Mouse (Mus musculus): ENCODE measurements at regions not wholly inside any gene's neighbourhood (a gene's known extent, or its start where the extent isn't known, plus 50 kb on each side); places are given as distances from the start of the nearest gene placed in this dataset.

GRCm38 (mm10) chr13:39566491-39566890 lies 605.8 kb upstream of the Slc35b3 start:
- no peak overlapping the region for H3K4me3 ChIP-seq (ENCODE audit: control insufficient read depth in 1 of 2, insufficient read depth in 1 of 2, low read depth in 1 of 2, low read length in 2 of 2)
- no peak for ATAC-seq (ENCODE audit: insufficient number of reproducible peaks, insufficient read depth, low FRiP score, low read depth)
- no peak overlapping the region for H3K27ac ChIP-seq (replicated peaks in 1 of 2; ENCODE audit: control insufficient read depth in 1 of 2, insufficient read depth in 1 of 2, low read depth in 2 of 2, low read length in 2 of 2)
- no peaks in the 10 kb centered on the region for H3K9me3 ChIP-seq (ENCODE audit: control insufficient read depth, low read length)
- WGBS: 73% methylated on average over 2 of the region's 2 CpGs
- no peak overlapping the region for H3K9ac ChIP-seq (ENCODE audit: low read length)
- no peaks in the 10 kb centered on the region for H3K27me3 ChIP-seq (ENCODE audit: control insufficient read depth, insufficient read depth, low read length)
- no peak overlapping the region for H3K4me2 ChIP-seq (ENCODE audit: low read length)
- H3K4me1 ChIP-seq (ENCODE audit: control insufficient read depth in 2 of 2, insufficient read depth in 2 of 2, low read length in 2 of 2): no peaks in the 10 kb centered on the region
- no peaks in the 10 kb centered on the region for H3K36me3 ChIP-seq (ENCODE audit: control insufficient read depth, insufficient read depth, low read length)

DNA sequence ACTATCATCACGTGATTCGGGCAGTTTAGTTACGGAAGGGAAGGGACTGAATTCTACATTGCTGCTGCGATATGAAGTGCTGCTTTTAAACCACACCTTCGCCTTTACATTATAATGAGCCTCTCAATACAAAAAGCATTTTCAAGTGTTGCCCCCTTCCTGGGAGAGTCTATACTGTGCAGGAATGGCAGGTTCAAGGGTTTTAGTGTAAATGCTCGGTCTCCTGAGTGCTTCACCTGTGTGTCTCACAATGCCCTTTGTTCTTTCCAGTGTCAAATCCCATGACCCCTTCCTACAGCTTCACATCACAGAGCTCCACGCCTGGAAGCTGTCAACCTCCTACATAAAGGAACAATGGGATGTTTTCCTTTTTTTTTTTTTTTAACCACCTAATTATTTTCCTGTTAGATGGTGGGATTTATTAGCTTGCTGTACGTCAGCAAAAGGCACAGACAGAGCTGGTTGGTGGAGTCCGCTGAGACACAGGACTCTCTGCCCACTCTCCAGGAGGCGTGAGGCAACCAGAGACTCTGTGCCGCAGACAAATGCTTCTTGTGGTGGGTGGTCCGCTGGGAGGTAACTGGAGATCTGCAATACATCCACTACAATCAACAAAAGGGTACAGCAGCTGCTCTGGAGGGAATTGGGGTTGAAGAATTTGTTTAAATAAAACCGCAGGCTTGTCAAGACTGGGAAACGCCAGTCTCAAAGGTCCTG lies 577.2 kb upstream of the Slc35b3 start:
- Histone ChIP-seq H3K9me3 (ENCODE audit: control insufficient read depth, low read length) (no peaks in the 10 kb centered on the region), H3K9ac (ENCODE audit: low read length) (no peak overlapping the region), H3K4me2 (ENCODE audit: low read length) (no peak overlapping the region), H3K27me3 (ENCODE audit: control insufficient read depth, insufficient read depth, low read length) (no peaks in the 10 kb centered on the region), H3K4me1 (ENCODE audit: control insufficient read depth in 2 of 2, insufficient read depth in 2 of 2, low read length in 2 of 2) (no peaks in the 10 kb centered on the region), H3K4me3 (ENCODE audit: control insufficient read depth in 1 of 2, insufficient read depth in 1 of 2, low read depth in 1 of 2, low read length in 2 of 2) (no peak overlapping the region), H3K36me3 (ENCODE audit: control insufficient read depth, insufficient read depth, low read length) (no peaks in the 10 kb centered on the region), H3K27ac (replicated peaks in 1 of 2; ENCODE audit: control insufficient read depth in 1 of 2, insufficient read depth in 1 of 2, low read depth in 2 of 2, low read length in 2 of 2) (no peak overlapping the region)
- ATAC-seq (ENCODE audit: insufficient number of reproducible peaks, insufficient read depth, low FRiP score, low read depth): no peak
- 58% methylated on average over 14 of the region's 14 CpGs for WGBS

DNA sequence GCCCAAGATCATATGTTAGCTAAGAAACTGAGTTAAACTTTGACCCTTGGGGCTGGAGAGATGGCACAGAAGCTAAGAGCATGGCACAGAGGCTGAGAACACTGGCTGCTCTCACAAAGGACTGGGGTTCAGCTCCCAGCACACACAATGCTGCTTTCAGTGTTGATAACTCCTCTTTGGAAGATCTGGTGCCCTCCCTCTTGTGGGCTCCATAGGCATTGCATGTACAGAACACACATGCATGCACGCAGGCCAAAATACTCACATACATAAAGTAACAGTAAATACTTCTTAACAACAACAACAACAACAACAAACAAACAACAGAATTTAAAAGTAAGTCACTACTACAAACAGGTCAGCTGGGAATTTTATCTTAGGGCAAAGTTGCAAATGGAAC lies 565.8 kb upstream of the Slc35b3 start:
- H3K4me3 ChIP-seq (ENCODE audit: control insufficient read depth in 1 of 2, insufficient read depth in 1 of 2, low read depth in 1 of 2, low read length in 2 of 2): no peak overlapping the region
- no peaks in the 10 kb centered on the region for H3K9me3 ChIP-seq (ENCODE audit: control insufficient read depth, low read length)
- H3K36me3 ChIP-seq (ENCODE audit: control insufficient read depth, insufficient read depth, low read length): no peaks in the 10 kb centered on the region
- H3K27ac ChIP-seq (replicated peaks in 1 of 2; ENCODE audit: control insufficient read depth in 1 of 2, insufficient read depth in 1 of 2, low read depth in 2 of 2, low read length in 2 of 2): no peak overlapping the region
- WGBS: 82% methylated on average over 1 of the region's 1 CpGs
- H3K27me3 ChIP-seq (ENCODE audit: control insufficient read depth, insufficient read depth, low read length): no peaks in the 10 kb centered on the region
- H3K9ac ChIP-seq (ENCODE audit: low read length): no peak overlapping the region
- no peaks in the 10 kb centered on the region for H3K4me1 ChIP-seq (ENCODE audit: control insufficient read depth in 2 of 2, insufficient read depth in 2 of 2, low read length in 2 of 2)
- H3K4me2 ChIP-seq (ENCODE audit: low read length): no peak overlapping the region
- no peak for ATAC-seq (ENCODE audit: insufficient number of reproducible peaks, insufficient read depth, low FRiP score, low read depth)

GRCm38 (mm10) chr13:39523856-39524301 lies 563.2 kb upstream of the Slc35b3 start:
- Histone ChIP-seq H3K9me3 (ENCODE audit: control insufficient read depth, low read length) (no peaks in the 10 kb centered on the region), H3K27me3 (ENCODE audit: control insufficient read depth, insufficient read depth, low read length) (no peaks in the 10 kb centered on the region), H3K27ac (replicated peaks in 1 of 2; ENCODE audit: control insufficient read depth in 1 of 2, insufficient read depth in 1 of 2, low read depth in 2 of 2, low read length in 2 of 2) (no peak overlapping the region), H3K4me2 (ENCODE audit: low read length) (no peak overlapping the region), H3K36me3 (ENCODE audit: control insufficient read depth, insufficient read depth, low read length) (no peaks in the 10 kb centered on the region), H3K4me3 (ENCODE audit: control insufficient read depth in 1 of 2, insufficient read depth in 1 of 2, low read depth in 1 of 2, low read length in 2 of 2) (no peak overlapping the region), H3K9ac (ENCODE audit: low read length) (no peak overlapping the region), H3K4me1 (ENCODE audit: control insufficient read depth in 2 of 2, insufficient read depth in 2 of 2, low read length in 2 of 2) (no peaks in the 10 kb centered on the region)
- WGBS: 81% methylated on average over 9 of the region's 9 CpGs
- no peak for ATAC-seq (ENCODE audit: insufficient number of reproducible peaks, insufficient read depth, low FRiP score, low read depth)

GRCm38 (mm10) chr13:39523246-39523850 lies 562.7 kb upstream of the Slc35b3 start:
- H3K9me3 ChIP-seq (ENCODE audit: control insufficient read depth, low read length): no peaks in the 10 kb centered on the region
- ATAC-seq (ENCODE audit: insufficient number of reproducible peaks, insufficient read depth, low FRiP score, low read depth): no peak
- H3K36me3 ChIP-seq (ENCODE audit: control insufficient read depth, insufficient read depth, low read length): no peaks in the 10 kb centered on the region
- no peak overlapping the region for H3K4me3 ChIP-seq (ENCODE audit: control insufficient read depth in 1 of 2, insufficient read depth in 1 of 2, low read depth in 1 of 2, low read length in 2 of 2)
- no peaks in the 10 kb centered on the region for H3K4me1 ChIP-seq (ENCODE audit: control insufficient read depth in 2 of 2, insufficient read depth in 2 of 2, low read length in 2 of 2)
- no peak overlapping the region for H3K4me2 ChIP-seq (ENCODE audit: low read length)
- WGBS: 74% methylated on average over 5 of the region's 5 CpGs
- H3K9ac ChIP-seq (ENCODE audit: low read length): no peak overlapping the region
- no peak overlapping the region for H3K27ac ChIP-seq (replicated peaks in 1 of 2; ENCODE audit: control insufficient read depth in 1 of 2, insufficient read depth in 1 of 2, low read depth in 2 of 2, low read length in 2 of 2)
- H3K27me3 ChIP-seq (ENCODE audit: control insufficient read depth, insufficient read depth, low read length): no peaks in the 10 kb centered on the region

GRCm38 (mm10) chr13:39520846-39521245 lies 560.2 kb upstream of the Slc35b3 start:
- H3K4me3 ChIP-seq (ENCODE audit: control insufficient read depth in 1 of 2, insufficient read depth in 1 of 2, low read depth in 1 of 2, low read length in 2 of 2): no peak overlapping the region
- no peak overlapping the region for H3K9ac ChIP-seq (ENCODE audit: low read length)
- no peaks in the 10 kb centered on the region for H3K9me3 ChIP-seq (ENCODE audit: control insufficient read depth, low read length)
- H3K4me1 ChIP-seq (ENCODE audit: control insufficient read depth in 2 of 2, insufficient read depth in 2 of 2, low read length in 2 of 2): no peaks in the 10 kb centered on the region
- no peak overlapping the region for H3K27ac ChIP-seq (replicated peaks in 1 of 2; ENCODE audit: control insufficient read depth in 1 of 2, insufficient read depth in 1 of 2, low read depth in 2 of 2, low read length in 2 of 2)
- no peak for ATAC-seq (ENCODE audit: insufficient number of reproducible peaks, insufficient read depth, low FRiP score, low read depth)
- no peaks in the 10 kb centered on the region for H3K36me3 ChIP-seq (ENCODE audit: control insufficient read depth, insufficient read depth, low read length)
- whole genome bisulfite sequencing: 89% methylated on average over 9 of the region's 9 CpGs
- H3K27me3 ChIP-seq (ENCODE audit: control insufficient read depth, insufficient read depth, low read length): no peaks in the 10 kb centered on the region
- H3K4me2 ChIP-seq (ENCODE audit: low read length): no peak overlapping the region

DNA sequence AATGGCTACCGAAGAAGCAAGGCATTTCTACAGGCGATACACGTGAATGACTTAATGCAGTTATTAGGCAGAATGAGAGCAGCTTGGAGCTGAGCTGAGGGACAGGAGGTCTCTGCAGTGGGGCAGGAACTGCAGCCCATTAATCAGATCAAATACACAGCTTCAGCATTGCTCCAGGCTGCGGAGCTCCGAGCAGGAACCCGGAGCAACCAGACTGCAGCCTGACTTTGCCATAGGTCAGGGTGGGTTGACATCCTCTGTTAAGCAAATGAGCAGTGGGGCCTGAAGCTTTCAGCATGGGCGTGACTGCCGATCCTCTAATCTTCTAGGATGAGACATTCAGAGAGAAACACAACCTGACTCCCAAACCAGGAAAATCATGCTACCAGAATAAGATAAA lies 555.4 kb upstream of the Slc35b3 start:
- Histone ChIP-seq H3K4me3 (ENCODE audit: control insufficient read depth in 1 of 2, insufficient read depth in 1 of 2, low read depth in 1 of 2, low read length in 2 of 2) (no peak overlapping the region), H3K36me3 (ENCODE audit: control insufficient read depth, insufficient read depth, low read length) (no peaks in the 10 kb centered on the region), H3K9ac (ENCODE audit: low read length) (no peak overlapping the region), H3K4me1 (ENCODE audit: control insufficient read depth in 2 of 2, insufficient read depth in 2 of 2, low read length in 2 of 2) (no peaks in the 10 kb centered on the region), H3K27me3 (ENCODE audit: control insufficient read depth, insufficient read depth, low read length) (no peaks in the 10 kb centered on the region), H3K4me2 (ENCODE audit: low read length) (no peak overlapping the region), H3K9me3 (ENCODE audit: control insufficient read depth, low read length) (no peaks in the 10 kb centered on the region), H3K27ac (replicated peaks in 1 of 2; ENCODE audit: control insufficient read depth in 1 of 2, insufficient read depth in 1 of 2, low read depth in 2 of 2, low read length in 2 of 2) (no peak overlapping the region)
- 73% methylated on average over 8 of the region's 8 CpGs for WGBS
- ATAC-seq (ENCODE audit: insufficient number of reproducible peaks, insufficient read depth, low FRiP score, low read depth): no peak

- 74% methylated on average over 7 of the region's 7 CpGs for WGBS
- Histone ChIP-seq H3K4me1 (ENCODE audit: control insufficient read depth in 2 of 2, insufficient read depth in 2 of 2, low read length in 2 of 2) (no peaks in the 10 kb centered on the region), H3K36me3 (ENCODE audit: control insufficient read depth, insufficient read depth, low read length) (no peaks in the 10 kb centered on the region), H3K27me3 (ENCODE audit: control insufficient read depth, insufficient read depth, low read length) (no peaks in the 10 kb centered on the region), H3K4me3 (ENCODE audit: control insufficient read depth in 1 of 2, insufficient read depth in 1 of 2, low read depth in 1 of 2, low read length in 2 of 2) (no peak overlapping the region), H3K9ac (ENCODE audit: low read length) (no peak overlapping the region), H3K9me3 (ENCODE audit: control insufficient read depth, low read length) (no peaks in the 10 kb centered on the region), H3K4me2 (ENCODE audit: low read length) (no peak overlapping the region), H3K27ac (replicated peaks in 1 of 2; ENCODE audit: control insufficient read depth in 1 of 2, insufficient read depth in 1 of 2, low read depth in 2 of 2, low read length in 2 of 2) (no peak overlapping the region)
- ATAC-seq (ENCODE audit: insufficient number of reproducible peaks, insufficient read depth, low FRiP score, low read depth): no peak
Observed at GRCm38 (mm10) chr13:39489806-39490205, 529.1 kb upstream of the Slc35b3 start.
